Mouse (Mus musculus) heart, embryonic 14.5 days (tissue): ENCODE measurements around the gene Trmt1l. TPM values are rescaled to one million over a fixed set of nuclear protein-coding genes. Genes with fewer than 3 reads are reported as not detected.

ENCODE experiments used
- ATAC-seq: fragments of 200-750 bp; cut with Nextera tagmentation; 2 replicates; pipeline ENCODE4 v1.8.0; 2017; ENCODE audit warnings: low read depth, moderate TSS enrichment; ENCODE audit not compliant: insufficient number of reproducible peaks, insufficient read depth, low FRiP score
- H3K27ac ChIP-seq, 2 experiments: fragments of 200-500 bp in 1 of 2; fragments of 300-500 bp in 1 of 2; sonication (generic) in 1 of 2; replicated peaks in 1 of 2; 2 replicates each; pipeline ENCODE4 v1.5.1; 2012 to 2014; ENCODE audit warnings: low read depth in 2 of 2, low read length in 2 of 2, control low read depth in 1 of 2, mild to moderate bottlenecking in 1 of 2, mixed read lengths in 1 of 2; ENCODE audit not compliant: control insufficient read depth in 1 of 2, insufficient read depth in 1 of 2
- H3K27me3 ChIP-seq: fragments of 300-500 bp; sonication (generic); 2 replicates; pipeline ENCODE4 v1.6.1; 2014; ENCODE audit warnings: mild to moderate bottlenecking, low read length, control low read depth; ENCODE audit not compliant: control insufficient read depth, insufficient read depth
- H3K36me3 ChIP-seq: fragments of 300-500 bp; sonication (generic); 2 replicates; pipeline ENCODE4 v1.6.1; 2014; ENCODE audit warnings: mild to moderate bottlenecking, control low read depth, low read length, mixed read lengths; ENCODE audit not compliant: control insufficient read depth, insufficient read depth
- H3K4me1 ChIP-seq, 2 experiments: fragments of 200-500 bp in 1 of 2; fragments of 300-500 bp in 1 of 2; sonication (generic) in 1 of 2; 2 replicates each; pipeline ENCODE4 v1.6.1; 2012 to 2014; ENCODE audit warnings: low read length in 2 of 2, control low read depth in 1 of 2, mixed read lengths in 1 of 2; ENCODE audit not compliant: control insufficient read depth in 2 of 2, insufficient read depth in 2 of 2
- H3K4me2 ChIP-seq: fragments of 300-500 bp; sonication (generic); 2 replicates; pipeline ENCODE4 v1.6.1; 2014; ENCODE audit warnings: mild to moderate bottlenecking, low read length
- H3K4me3 ChIP-seq, 2 experiments: fragments of 200-500 bp in 1 of 2; fragments of 300-500 bp in 1 of 2; sonication (generic) in 1 of 2; 2 replicates each; pipeline ENCODE4 v1.5.1; 2012 to 2014; ENCODE audit warnings: low read length in 2 of 2, mild to moderate bottlenecking in 2 of 2, control low read depth in 1 of 2, low read depth in 1 of 2, moderate library complexity in 1 of 2; ENCODE audit not compliant: control insufficient read depth in 1 of 2, insufficient read depth in 1 of 2
- H3K9ac ChIP-seq: fragments of 300-500 bp; sonication (generic); 2 replicates; pipeline ENCODE4 v1.6.1; 2014; ENCODE audit warnings: mild to moderate bottlenecking, low read length
- H3K9me3 ChIP-seq: fragments of 300-500 bp; sonication (generic); 2 replicates; pipeline ENCODE4 v1.6.1; 2016; ENCODE audit warnings: low read length, control low read depth; ENCODE audit not compliant: control insufficient read depth
- WGBS: fragments of 180-500 bp; shearing (Covaris S2); extraction: QIAGEN DNeasy Blood & Tissue Kit; methylation state at CpG from one replicate; pipeline ENCODE4 v1.1.7; 2014; 5-methylcytosine and 5-hydroxymethylcytosine counted together
- polyA plus RNA-seq: library from polyadenylated mRNA; unstranded; fragments of >200 nt; fragmentation: Nextera tagmentation; extraction: Ambion mirVana; gene quantifications from 2 replicates; pipeline ENCODE4 v1.2.1, GENCODE M21; 2014

Gene Trmt1l
- 39.6 and 43.2 TPM in 2 replicates for polyA plus RNA-seq

DNA sequence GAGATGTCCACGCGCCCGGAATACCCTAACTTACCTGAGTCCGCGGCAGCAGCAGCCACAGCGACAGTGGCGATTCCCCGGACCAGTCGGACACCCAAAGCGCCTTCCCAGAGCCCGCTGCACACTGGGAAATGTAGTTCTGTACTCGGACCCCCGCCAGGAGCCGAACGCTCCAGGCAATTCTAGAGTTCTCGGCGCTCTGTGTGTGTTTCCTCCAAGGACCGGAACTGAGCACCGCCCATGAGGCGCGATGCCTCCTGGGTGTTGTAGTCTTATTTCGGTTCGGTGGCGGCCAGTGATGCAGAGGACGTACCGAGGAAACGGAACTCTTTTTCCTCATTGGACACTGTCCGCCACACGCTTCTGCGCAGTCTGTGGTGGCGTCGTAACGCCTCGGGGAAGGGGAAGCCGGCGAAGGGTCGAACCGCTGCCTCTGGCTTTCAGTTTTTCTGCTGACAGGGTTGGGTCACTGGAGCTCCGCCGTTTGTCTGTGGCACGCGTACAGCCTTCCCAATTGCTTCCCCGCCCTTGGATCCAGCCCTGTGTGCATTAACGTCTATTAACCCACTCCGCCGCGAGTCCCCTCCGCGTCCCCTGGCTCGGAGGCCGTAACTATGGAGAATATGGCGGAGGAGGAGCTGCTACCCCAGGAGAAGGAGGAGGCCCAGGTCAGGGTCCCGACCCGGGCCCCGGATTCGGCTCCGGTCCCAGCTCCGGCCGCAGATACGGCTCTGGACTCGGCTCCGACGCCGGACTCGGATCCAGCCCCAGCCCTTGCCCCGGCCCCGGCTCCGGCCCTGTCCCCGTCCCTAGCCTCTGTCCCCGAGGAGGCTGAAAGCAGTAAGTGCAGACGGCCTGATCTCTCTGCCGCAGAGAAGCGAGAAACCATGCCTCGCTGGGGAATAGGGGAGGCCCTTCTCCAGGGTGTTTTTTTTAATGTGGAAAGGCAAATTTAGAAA, at the start of gene Trmt1l, which contains the start of gene Swt1:
Gene Trmt1l (plus strand): TSS at position 280 of the 959 bp plus-strand sequence.
Gene Swt1 (minus strand): TSS at position 193 of the 959 bp plus-strand sequence.
- no peaks in the 10 kb centered on the region for H3K27me3 ChIP-seq
- H3K4me1 ChIP-seq, result peaks cover 0 to 16% of the 10 kb centered on the region in 2 experiments; a peak in 2 of 4 replicates
- H3K9me3 ChIP-seq, result no peaks in the 10 kb centered on the region
- H3K27ac ChIP-seq, result peak within 1 kb of the TSS; percentile 95 to 97
- peak within 1 kb of the TSS; percentile 61 to 86 for H3K4me3 ChIP-seq
- peak within 1 kb of the TSS; percentile 80 for H3K4me2 ChIP-seq
- WGBS, result under 1% methylated on average over 74 of the region's 74 CpGs
- peaks cover 3% of the 10 kb centered on the region; the same call in 1 of the 2 replicates for H3K36me3 ChIP-seq
- peak within 1 kb of the TSS; percentile 96 for H3K9ac ChIP-seq
- ATAC-seq, result peak; percentile 99

DNA sequence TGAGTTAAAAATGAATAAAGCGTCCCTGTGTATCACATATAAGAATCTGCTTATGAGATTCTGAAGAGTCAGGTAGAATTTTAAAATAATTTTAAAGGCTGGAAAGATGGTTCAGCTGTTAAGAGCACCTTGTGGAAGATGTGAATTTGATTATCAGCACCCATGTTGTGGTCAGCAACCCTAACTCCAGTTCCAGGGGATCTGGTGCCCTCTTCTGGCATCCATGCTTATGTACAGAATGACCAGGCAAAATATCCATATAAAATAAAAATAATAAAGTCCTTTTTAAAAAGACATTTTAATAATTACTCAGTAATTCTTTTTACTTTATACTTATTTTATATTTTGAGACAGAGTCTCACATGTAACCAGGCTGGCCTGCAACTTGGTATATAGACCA, 38.3 kb upstream of the Trmt1l start:
- no peak overlapping the region for H3K4me2 ChIP-seq
- H3K9me3 ChIP-seq, result no peaks in the 10 kb centered on the region
- H3K4me3 ChIP-seq, result no peak overlapping the region
- H3K36me3 ChIP-seq, result peaks cover 37% of the 10 kb centered on the region
- 98% methylated on average over 1 of the region's 1 CpGs for WGBS
- no peaks in the 10 kb centered on the region for H3K4me1 ChIP-seq
- no peak for ATAC-seq
- H3K27me3 ChIP-seq, result no peaks in the 10 kb centered on the region
- no peak overlapping the region for H3K9ac ChIP-seq
- H3K27ac ChIP-seq, result no peak overlapping the region

DNA sequence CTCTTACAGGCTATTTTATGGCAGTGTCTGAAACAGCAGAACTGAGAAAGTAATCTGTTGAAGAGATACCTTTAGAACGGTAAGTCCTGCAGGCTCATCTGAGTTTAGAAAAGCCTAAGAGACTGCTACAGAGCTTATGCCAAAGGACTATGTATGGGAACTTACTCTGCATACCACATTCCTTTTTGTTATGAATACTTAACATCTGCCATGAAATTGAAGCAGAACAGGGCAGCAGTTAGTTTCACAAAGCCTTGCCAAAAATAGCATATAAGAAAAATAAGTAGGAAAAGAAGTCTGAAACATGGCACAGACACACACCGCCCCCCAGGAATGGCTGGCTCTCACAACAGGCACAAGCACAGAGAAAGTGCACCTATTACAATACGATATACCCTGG, 18.5 kb upstream of the Trmt1l start:
- Histone ChIP-seq H3K4me3 (no peak overlapping the region), H3K9me3 (no peaks in the 10 kb centered on the region), H3K4me2 (no peak overlapping the region), H3K36me3 (peaks cover 59% of the 10 kb centered on the region), H3K9ac (no peak overlapping the region), H3K27me3 (no peaks in the 10 kb centered on the region), H3K4me1 (no peaks in the 10 kb centered on the region), H3K27ac (no peak overlapping the region)
- no peak for ATAC-seq
- 80% methylated on average over 3 of the region's 3 CpGs for WGBS

DNA sequence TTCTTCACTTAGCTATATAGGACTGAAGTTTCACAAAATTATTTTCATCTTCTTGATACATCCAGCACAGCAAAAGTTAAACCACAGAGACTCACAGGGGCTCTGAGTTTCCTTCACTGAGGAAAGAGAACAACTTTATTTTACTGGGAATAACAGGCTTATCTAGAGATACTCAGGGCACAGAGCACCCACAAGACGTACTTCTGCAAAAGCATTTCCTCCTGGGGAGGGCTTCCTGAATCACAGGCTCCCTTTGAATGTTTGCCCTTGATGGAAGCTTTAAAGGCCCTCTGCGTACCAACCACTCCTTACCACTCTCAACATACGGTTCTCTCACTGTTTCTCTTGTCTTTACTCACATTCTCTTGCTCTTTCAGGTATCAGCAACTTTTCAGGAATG, 6.2 kb upstream of the Trmt1l start:
- H3K36me3 ChIP-seq, result peaks cover 41% of the 10 kb centered on the region
- WGBS, result 46% methylated on average over 3 of the region's 3 CpGs

DNA sequence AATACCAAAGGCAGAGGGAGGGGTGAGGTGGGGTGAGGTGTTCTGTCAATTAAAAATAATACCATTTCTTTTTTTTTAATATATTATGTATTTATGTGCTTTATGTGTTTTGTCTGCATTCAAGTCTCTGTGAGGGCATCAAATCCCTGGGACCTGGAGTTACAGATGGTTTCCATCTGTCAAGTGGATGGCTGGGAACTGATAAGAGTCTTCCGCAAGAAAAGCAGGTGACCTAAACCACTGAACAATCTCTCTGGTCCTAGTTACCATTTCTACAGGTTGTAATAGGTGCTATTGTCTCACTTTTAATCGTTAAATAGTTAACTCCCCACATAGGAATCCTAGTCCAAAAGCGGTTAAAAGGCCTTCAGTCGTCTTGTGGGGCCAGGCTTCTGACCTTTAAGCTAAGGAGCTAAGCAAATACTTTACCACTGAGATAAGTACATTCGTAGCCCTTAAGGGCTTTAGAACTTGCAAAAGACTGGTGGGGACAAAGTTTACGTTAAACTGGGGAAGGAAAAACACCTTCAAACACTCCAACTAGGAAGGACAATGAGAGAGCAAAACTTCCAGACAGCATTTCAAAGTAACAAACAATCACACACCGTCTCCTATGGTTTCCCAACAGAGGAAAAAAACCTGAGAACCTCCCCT, 1.3 kb upstream of the Trmt1l start:
- Histone ChIP-seq H3K27ac (peak overlapping the region in 1 of 2 experiments; percentile 97; a peak in 2 of 4 replicates), H3K4me3 (peak overlapping the region; percentile 61 to 86; a peak in 3 of 4 replicates), H3K9me3 (no peaks in the 10 kb centered on the region), H3K9ac (peak overlapping the region; percentile 85), H3K27me3 (no peaks in the 10 kb centered on the region), H3K36me3 (peaks cover 4% of the 10 kb centered on the region; the same call in 1 of the 2 replicates), H3K4me2 (peak overlapping the region; percentile 80), H3K4me1 (peaks cover 0 to 16% of the 10 kb centered on the region in 2 experiments; a peak in 2 of 4 replicates)
- 7% methylated on average over 7 of the region's 7 CpGs for WGBS
- ATAC-seq, result no peak

More for the DNA sequence above, 6.2 kb upstream of the Trmt1l start:
- Histone ChIP-seq H3K9ac (no peak overlapping the region), H3K27me3 (no peaks in the 10 kb centered on the region), H3K4me2 (no peak overlapping the region), H3K4me3 (no peak overlapping the region), H3K27ac (no peak overlapping the region), H3K4me1 (peaks cover 0 to 6% of the 10 kb centered on the region in 2 experiments; a peak in 2 of 4 replicates), H3K9me3 (no peaks in the 10 kb centered on the region)
- no peak for ATAC-seq

DNA sequence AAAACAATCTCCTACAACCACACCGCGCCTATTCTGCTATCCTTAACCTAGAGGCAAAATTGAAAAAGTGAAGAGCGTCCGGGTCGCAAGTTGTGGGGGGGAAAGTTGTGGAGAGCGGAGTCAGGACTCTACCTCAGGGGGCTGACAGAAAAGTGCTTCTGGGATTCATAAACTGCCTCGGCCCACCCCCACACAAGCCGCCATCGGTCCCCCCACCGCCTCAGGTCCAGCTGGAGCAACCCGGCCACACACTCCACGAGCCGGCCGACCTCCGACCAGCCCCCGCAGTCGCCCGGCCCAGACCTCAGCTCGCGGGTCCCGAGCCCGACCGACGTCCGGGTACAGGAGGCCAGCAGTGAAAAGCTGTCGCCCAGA, 467 bp upstream of the Trmt1l start:
- Histone ChIP-seq H3K9ac (peak overlapping the region; percentile 85), H3K4me1 (peaks cover 0 to 16% of the 10 kb centered on the region in 2 experiments; a peak in 2 of 4 replicates), H3K27ac (peak overlapping the region; percentile 70 to 97), H3K36me3 (no peaks in the 10 kb centered on the region), H3K4me3 (peak overlapping the region; percentile 61 to 86), H3K27me3 (no peaks in the 10 kb centered on the region), H3K9me3 (no peaks in the 10 kb centered on the region), H3K4me2 (peak overlapping the region; percentile 80)
- ATAC-seq, result peak; percentile 43
- under 1% methylated on average over 26 of the region's 26 CpGs for WGBS

DNA sequence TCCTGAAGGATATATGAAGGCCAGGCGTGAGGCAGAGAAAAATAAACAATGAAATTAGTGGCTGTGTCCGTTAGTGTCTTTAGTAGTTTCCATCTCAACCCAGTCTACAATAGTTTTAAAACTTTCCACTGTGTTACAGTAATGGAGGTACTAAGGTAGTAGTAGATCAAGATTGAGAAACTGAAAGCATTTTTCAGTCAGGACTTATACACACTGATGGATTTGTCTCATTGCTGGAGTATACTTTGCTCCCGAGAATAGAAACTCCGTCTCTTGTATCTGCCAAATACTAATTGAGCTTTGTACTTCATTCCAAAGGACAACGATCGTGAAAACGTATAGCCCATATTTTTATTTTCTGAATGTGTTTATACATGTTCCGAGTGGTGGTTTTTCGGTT, 974 bp downstream of the Trmt1l start:
- Histone ChIP-seq H3K9ac (peak overlapping the region; percentile 96), H3K4me3 (peak overlapping the region; percentile 61 to 86), H3K9me3 (no peaks in the 10 kb centered on the region), H3K4me1 (peaks cover 0 to 16% of the 10 kb centered on the region in 2 experiments; a peak in 2 of 4 replicates), H3K27ac (peak overlapping the region; percentile 95 to 97), H3K27me3 (no peaks in the 10 kb centered on the region), H3K4me2 (peak overlapping the region; percentile 72), H3K36me3 (peaks cover 11% of the 10 kb centered on the region)
- WGBS, result 30% methylated on average over 9 of the region's 9 CpGs
- ATAC-seq, result no peak
